Mouse (Mus musculus) neural tube, embryonic 12.5 days (tissue): ENCODE results near the gene Tbc1d9b. TPM values are rescaled to one million over a fixed set of nuclear protein-coding genes. Genes with fewer than 3 reads are reported as not detected.

Experiments used
- ATAC-seq: fragments of 200-750 bp; cut with Nextera tagmentation; 2 replicates; pipeline ENCODE4 v1.8.0; 2017; ENCODE audit warnings: low read depth, mild to moderate bottlenecking, moderate TSS enrichment, moderate library complexity; ENCODE audit not compliant: low FRiP score
- H3K27ac ChIP-seq: fragments of 300-500 bp; sonication (generic); 2 replicates; pipeline ENCODE4 v1.5.1; 2016
- H3K27me3 ChIP-seq: fragments of 300-500 bp; sonication (generic); replicated peaks from 2 replicates; pipeline ENCODE4 v1.6.1; 2016; ENCODE audit warnings: mild to moderate bottlenecking
- H3K36me3 ChIP-seq: fragments of 300-500 bp; sonication (generic); 2 replicates; pipeline ENCODE4 v1.6.1; 2016; ENCODE audit warnings: mild to moderate bottlenecking
- H3K4me1 ChIP-seq: fragments of 300-500 bp; sonication (generic); 2 replicates; pipeline ENCODE4 v1.6.1; 2016
- H3K4me2 ChIP-seq: fragments of 300-500 bp; sonication (generic); replicated peaks from 2 replicates; pipeline ENCODE4 v1.6.1; 2016; ENCODE audit warnings: mild to moderate bottlenecking
- H3K4me3 ChIP-seq: fragments of 300-500 bp; sonication (generic); 2 replicates; pipeline ENCODE4 v1.5.1; 2016
- H3K9ac ChIP-seq: fragments of 300-500 bp; sonication (generic); 2 replicates; pipeline ENCODE4 v1.6.1; 2016; ENCODE audit warnings: mild to moderate bottlenecking
- H3K9me3 ChIP-seq: fragments of 300-500 bp; sonication (generic); 2 replicates; pipeline ENCODE4 v1.6.1; 2016; ENCODE audit warnings: mild to moderate bottlenecking
- WGBS: fragments of 180-500 bp; shearing (Covaris S2); methylation state at CpG from one replicate; pipeline ENCODE4 v1.1.7; 2016; 5-methylcytosine and 5-hydroxymethylcytosine counted together
- polyA plus RNA-seq: library from polyadenylated mRNA; unstranded; fragments of >200 nt; fragmentation: Nextera tagmentation; extraction: Ambion mirVana; gene quantifications from 2 replicates; pipeline ENCODE4 v1.2.1, GENCODE M21; 2016

Gene Tbc1d9b
- polyA plus RNA-seq, 1 experiment from 2014 or later, result 39.8 TPM

GRCm38 (mm10) chr11:50184788-50185187, 53.6 kb downstream of the Tbc1d9b start:
- no peak for ATAC-seq
- no peaks in the 10 kb centered on the region for H3K9me3 ChIP-seq
- no peaks in the 10 kb centered on the region for H3K4me1 ChIP-seq
- WGBS, result 86% methylated on average over 3 of the region's 3 CpGs
- H3K36me3 ChIP-seq, result peaks cover 24% of the 10 kb centered on the region
- no peak overlapping the region for H3K4me2 ChIP-seq
- H3K9ac ChIP-seq, result no peak overlapping the region
- H3K4me3 ChIP-seq, result no peak overlapping the region
- H3K27me3 ChIP-seq, result no peaks in the 10 kb centered on the region
- no peak overlapping the region for H3K27ac ChIP-seq

- Histone ChIP-seq H3K9ac (no peak overlapping the region), H3K4me1 (no peaks in the 10 kb centered on the region), H3K4me3 (no peak overlapping the region), H3K9me3 (no peaks in the 10 kb centered on the region), H3K27ac (no peak overlapping the region), H3K4me2 (no peak overlapping the region), H3K36me3 (peaks cover 4% of the 10 kb centered on the region), H3K27me3 (no peaks in the 10 kb centered on the region)
- ATAC-seq, result no peak
- WGBS, result 85% methylated on average over 7 of the region's 7 CpGs
These were observed 57.5 kb downstream of the Tbc1d9b start for GRCm38 (mm10) chr11:50188682-50189081.

- H3K27ac ChIP-seq, result no peak overlapping the region
- H3K9ac ChIP-seq, result no peak overlapping the region
- no peaks in the 10 kb centered on the region for H3K9me3 ChIP-seq
- H3K4me3 ChIP-seq, result no peak overlapping the region
- no peak for ATAC-seq
- H3K27me3 ChIP-seq, result no peaks in the 10 kb centered on the region
- H3K4me1 ChIP-seq, result no peaks in the 10 kb centered on the region
- 89% methylated on average over 4 of the region's 4 CpGs for WGBS
- no peaks in the 10 kb centered on the region; the same call in none of the 2 replicates for H3K36me3 ChIP-seq
- H3K4me2 ChIP-seq, result no peak overlapping the region
These were observed 59.2 kb downstream of the Tbc1d9b start for GRCm38 (mm10) chr11:50190362-50190761.

GRCm38 (mm10) chr11:50192278-50192677, 61.1 kb downstream of the Tbc1d9b start:
- no peaks in the 10 kb centered on the region for H3K9me3 ChIP-seq
- H3K27ac ChIP-seq, result no peak overlapping the region
- no peak overlapping the region for H3K4me2 ChIP-seq
- peaks cover 7% of the 10 kb centered on the region for H3K36me3 ChIP-seq
- no peak for ATAC-seq
- no peak overlapping the region for H3K9ac ChIP-seq
- H3K4me3 ChIP-seq, result no peak overlapping the region
- 93% methylated on average over 3 of the region's 3 CpGs for WGBS
- H3K4me1 ChIP-seq, result no peaks in the 10 kb centered on the region
- no peaks in the 10 kb centered on the region for H3K27me3 ChIP-seq

GRCm38 (mm10) chr11:50194070-50194469, 62.9 kb downstream of the Tbc1d9b start:
- H3K4me3 ChIP-seq, result no peak overlapping the region
- H3K4me2 ChIP-seq, result no peak overlapping the region
- H3K36me3 ChIP-seq, result peaks cover 21% of the 10 kb centered on the region
- no peaks in the 10 kb centered on the region for H3K27me3 ChIP-seq
- H3K9ac ChIP-seq, result no peak overlapping the region
- 74% methylated on average over 7 of the region's 7 CpGs for WGBS
- no peak overlapping the region for H3K27ac ChIP-seq
- H3K4me1 ChIP-seq, result no peaks in the 10 kb centered on the region
- no peak for ATAC-seq
- no peaks in the 10 kb centered on the region for H3K9me3 ChIP-seq

GRCm38 (mm10) chr11:50194793-50195192, 63.6 kb downstream of the Tbc1d9b start:
- peaks cover 28% of the 10 kb centered on the region for H3K36me3 ChIP-seq
- WGBS, result 85% methylated on average over 4 of the region's 4 CpGs
- no peaks in the 10 kb centered on the region for H3K27me3 ChIP-seq
- no peak overlapping the region for H3K4me2 ChIP-seq
- no peak for ATAC-seq
- H3K4me1 ChIP-seq, result no peaks in the 10 kb centered on the region
- H3K4me3 ChIP-seq, result no peak overlapping the region
- no peak overlapping the region for H3K27ac ChIP-seq
- H3K9ac ChIP-seq, result no peak overlapping the region; the same call in 1 of the 2 replicates
- no peaks in the 10 kb centered on the region for H3K9me3 ChIP-seq

- no peak overlapping the region for H3K4me3 ChIP-seq
- no peak overlapping the region for H3K27ac ChIP-seq
- ATAC-seq, result no peak
- WGBS, result 93% methylated on average over 4 of the region's 4 CpGs
- no peak overlapping the region for H3K4me2 ChIP-seq
- H3K9ac ChIP-seq, result no peak overlapping the region
- H3K4me1 ChIP-seq, result no peaks in the 10 kb centered on the region
- no peaks in the 10 kb centered on the region for H3K9me3 ChIP-seq
- peaks cover 55% of the 10 kb centered on the region for H3K36me3 ChIP-seq
- no peaks in the 10 kb centered on the region for H3K27me3 ChIP-seq
These were observed 66.3 kb downstream of the Tbc1d9b start for GRCm38 (mm10) chr11:50197500-50197899.

- no peak overlapping the region for H3K4me2 ChIP-seq
- H3K9me3 ChIP-seq, result no peaks in the 10 kb centered on the region
- ATAC-seq, result no peak
- no peaks in the 10 kb centered on the region for H3K4me1 ChIP-seq
- H3K27me3 ChIP-seq, result no peaks in the 10 kb centered on the region
- WGBS, result 84% methylated on average over 4 of the region's 5 CpGs
- peaks cover 64% of the 10 kb centered on the region for H3K36me3 ChIP-seq
- no peak overlapping the region for H3K4me3 ChIP-seq
- H3K9ac ChIP-seq, result no peak overlapping the region
- H3K27ac ChIP-seq, result no peak overlapping the region
These were observed 67.1 kb downstream of the Tbc1d9b start for GRCm38 (mm10) chr11:50198219-50198846.

GRCm38 (mm10) chr11:50198916-50199315, 67.7 kb downstream of the Tbc1d9b start:
- H3K4me1 ChIP-seq, result no peaks in the 10 kb centered on the region
- ATAC-seq, result no peak
- H3K9me3 ChIP-seq, result no peaks in the 10 kb centered on the region
- H3K9ac ChIP-seq, result no peak overlapping the region
- no peak overlapping the region for H3K4me2 ChIP-seq
- peaks cover 67% of the 10 kb centered on the region for H3K36me3 ChIP-seq
- H3K27me3 ChIP-seq, result no peaks in the 10 kb centered on the region
- WGBS, result 87% methylated on average over 2 of the region's 2 CpGs
- no peak overlapping the region for H3K27ac ChIP-seq
- H3K4me3 ChIP-seq, result no peak overlapping the region

- Histone ChIP-seq H3K9me3 (no peaks in the 10 kb centered on the region), H3K36me3 (peaks cover 84% of the 10 kb centered on the region), H3K4me3 (no peak overlapping the region), H3K9ac (no peak overlapping the region), H3K27ac (no peak overlapping the region), H3K4me2 (no peak overlapping the region), H3K4me1 (no peaks in the 10 kb centered on the region), H3K27me3 (no peaks in the 10 kb centered on the region)
- WGBS, result 85% methylated on average over 8 of the region's 8 CpGs
- ATAC-seq, result no peak
These were observed 69.4 kb downstream of the Tbc1d9b start for GRCm38 (mm10) chr11:50200613-50201012.

GRCm38 (mm10) chr11:50201590-50201989, 70.4 kb downstream of the Tbc1d9b start:
- Histone ChIP-seq H3K27me3 (no peaks in the 10 kb centered on the region), H3K36me3 (peaks cover 89% of the 10 kb centered on the region), H3K27ac (no peak overlapping the region), H3K4me1 (no peaks in the 10 kb centered on the region), H3K9ac (no peak overlapping the region), H3K4me3 (no peak overlapping the region), H3K9me3 (no peaks in the 10 kb centered on the region), H3K4me2 (no peak overlapping the region)
- 94% methylated on average over 3 of the region's 3 CpGs for WGBS
- ATAC-seq, result no peak

- Histone ChIP-seq H3K27ac (no peak overlapping the region), H3K4me1 (no peaks in the 10 kb centered on the region), H3K4me3 (no peak overlapping the region), H3K27me3 (no peaks in the 10 kb centered on the region), H3K36me3 (peaks cover 89% of the 10 kb centered on the region), H3K9ac (no peak overlapping the region), H3K9me3 (no peaks in the 10 kb centered on the region), H3K4me2 (no peak overlapping the region)
- WGBS, result 94% methylated on average over 9 of the region's 9 CpGs
- no peak for ATAC-seq
These were observed 72.2 kb downstream of the Tbc1d9b start for GRCm38 (mm10) chr11:50203302-50203827.

GRCm38 (mm10) chr11:50205434-50205833, 74.2 kb downstream of the Tbc1d9b start:
- Histone ChIP-seq H3K4me1 (peaks cover 6% of the 10 kb centered on the region), H3K4me3 (no peak overlapping the region), H3K27me3 (no peaks in the 10 kb centered on the region), H3K36me3 (peaks cover 71% of the 10 kb centered on the region), H3K9me3 (no peaks in the 10 kb centered on the region), H3K9ac (no peak overlapping the region), H3K27ac (no peak overlapping the region), H3K4me2 (no peak overlapping the region)
- WGBS, result 93% methylated on average over 3 of the region's 3 CpGs
- ATAC-seq, result no peak
